Mouse (Mus musculus): ENCODE measurements around the gene B4gat1.

The B4gat1 gene

DNA sequence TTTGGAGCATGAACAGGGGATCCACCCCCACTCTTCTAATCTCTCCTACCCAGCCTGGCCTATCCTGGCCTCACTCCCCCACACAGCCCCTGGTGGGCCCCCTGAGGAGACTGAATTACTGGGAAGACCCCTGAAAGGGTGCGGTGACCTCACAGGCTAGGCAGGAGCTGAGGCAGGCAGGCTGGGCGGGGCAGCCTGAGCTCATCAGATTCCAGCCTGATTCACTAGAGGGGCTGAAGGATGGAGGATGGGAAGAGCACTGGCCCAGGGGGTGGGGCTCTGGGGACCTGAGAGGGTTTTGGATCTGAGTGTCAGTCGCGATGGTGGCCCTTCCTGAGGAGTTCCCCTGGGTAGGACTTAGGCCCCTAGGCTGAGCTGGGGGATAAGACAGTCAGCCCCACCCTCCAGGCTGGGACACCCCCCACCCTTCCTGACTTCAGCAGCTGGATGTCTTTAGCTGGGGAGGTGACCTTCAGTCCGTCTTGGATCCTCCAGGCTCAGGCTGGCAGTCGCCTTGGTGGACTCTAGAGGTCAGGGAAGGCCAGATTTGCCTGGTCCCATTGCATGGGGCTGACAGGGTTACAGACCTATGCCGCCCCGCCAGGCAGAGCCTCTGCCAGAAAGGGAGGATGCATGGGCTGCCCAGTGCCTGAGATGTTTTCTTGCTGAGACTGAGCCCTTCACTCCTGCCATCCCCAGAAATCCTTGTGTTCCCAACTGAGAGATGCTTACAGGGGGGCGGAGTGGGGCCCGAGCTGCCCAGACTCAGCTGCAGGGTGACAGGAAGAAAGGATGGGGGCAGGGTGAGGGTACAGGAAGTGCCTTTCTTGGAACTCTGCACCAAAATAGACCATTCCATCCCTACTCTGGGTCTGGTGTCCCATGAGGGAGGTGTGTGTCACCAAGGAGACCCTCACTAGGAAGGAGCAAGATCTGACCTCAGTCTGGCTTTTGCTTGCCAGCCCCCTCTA lies 20.5 kb downstream of the B4gat1 start:
- DNase-seq (ENCODE audit: low spot score), result no peak

DNA sequence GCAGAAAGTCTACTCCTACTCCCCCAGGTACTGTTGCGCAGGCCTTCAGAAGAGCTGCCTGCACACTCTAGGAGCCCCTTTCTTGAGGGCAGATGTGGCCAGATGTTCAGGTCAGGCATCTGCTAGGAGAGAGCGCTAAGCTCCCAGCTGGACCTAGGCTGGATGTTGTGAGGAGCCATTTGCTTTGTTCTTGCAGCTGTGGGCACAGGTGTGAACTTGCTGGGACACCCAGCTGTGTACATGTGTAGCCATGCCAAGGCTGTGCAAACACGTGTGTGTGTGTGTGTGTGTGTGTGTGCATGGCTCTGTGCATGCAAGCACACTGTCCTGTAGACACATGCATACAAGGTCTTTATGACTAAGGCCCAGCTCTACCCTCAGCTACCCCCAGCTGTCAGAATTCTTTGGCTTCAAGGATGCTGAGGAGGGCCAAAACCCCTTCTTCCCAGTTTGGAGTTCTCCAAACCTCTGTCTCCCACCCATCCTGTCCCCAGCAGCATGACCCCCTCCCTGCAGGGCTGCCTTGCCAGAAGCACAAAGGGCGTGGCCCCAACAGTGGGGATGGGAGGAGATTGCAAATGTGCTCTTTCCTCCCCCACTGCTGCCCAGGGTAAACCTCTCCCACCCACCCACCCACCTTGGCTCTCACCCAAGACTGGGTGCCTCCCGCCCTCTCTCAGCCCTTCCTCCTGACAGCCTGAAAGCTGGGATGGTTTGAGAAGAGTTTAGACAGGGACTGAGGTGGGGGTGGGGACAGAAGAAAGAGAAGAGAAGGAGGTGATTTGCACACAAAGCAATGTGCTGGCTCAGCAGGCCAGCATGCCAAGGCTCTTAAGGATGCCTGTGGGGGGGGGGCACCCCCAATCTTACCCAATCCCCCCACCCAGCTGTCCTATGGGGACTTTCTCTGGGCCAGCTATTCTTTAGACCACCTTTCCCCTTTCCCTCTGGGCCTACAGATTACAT lies 22.0 kb downstream of the B4gat1 start:
- DNase-seq (ENCODE audit: low spot score), result no peak

- DNase-seq (ENCODE audit: low spot score), result no peak
Observed at GRCm38 (mm10) chr19:5062041-5062440, 23.4 kb downstream of the B4gat1 start.

- DNase-seq (ENCODE audit: low spot score), result no peak
Observed at GRCm38 (mm10) chr19:5062446-5062845, 23.8 kb downstream of the B4gat1 start.

GRCm38 (mm10) chr19:5065104-5065503 lies 26.5 kb downstream of the B4gat1 start:
- peak; percentile 45 for DNase-seq (ENCODE audit: low spot score)

DNA sequence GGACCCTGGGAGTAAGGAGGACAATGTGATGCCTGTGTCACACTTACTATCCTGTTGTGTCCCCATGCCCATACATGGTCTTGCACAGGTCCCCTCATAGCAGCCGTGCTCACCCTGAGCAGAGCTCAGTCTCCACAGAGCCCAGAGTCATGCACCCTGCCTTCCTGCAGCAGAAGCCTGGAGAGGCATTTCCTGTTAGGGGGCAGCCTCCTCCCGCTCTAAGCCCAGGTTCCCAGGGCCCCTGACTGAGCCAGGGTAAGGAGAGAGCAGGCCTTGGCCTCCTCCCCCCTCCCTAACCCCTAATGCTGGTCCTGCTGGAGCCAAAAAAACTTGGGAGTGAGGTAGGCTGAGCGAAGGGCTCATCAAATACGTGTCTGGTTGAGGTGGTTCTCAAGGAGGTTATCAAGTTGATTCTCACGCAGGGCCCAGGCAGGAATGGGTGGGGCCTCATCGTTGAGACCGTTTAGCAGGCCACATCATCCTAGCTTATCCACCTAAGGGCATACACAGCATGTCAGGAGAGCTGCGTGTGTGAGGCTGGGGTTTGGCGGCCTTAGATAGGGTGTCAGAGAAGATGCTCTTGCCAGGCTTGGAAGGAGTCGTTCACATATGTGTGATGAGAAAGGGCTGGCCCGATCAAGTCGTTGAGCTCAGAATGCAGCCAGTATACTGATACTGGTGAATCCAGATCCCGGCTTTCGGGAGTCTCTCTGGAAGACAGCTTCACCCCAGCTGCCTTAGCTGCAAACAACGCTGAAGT lies 28.6 kb downstream of the B4gat1 start:
- no peak for DNase-seq (ENCODE audit: low spot score)

- DNase-seq (ENCODE audit: low spot score), result peak; percentile 69
Observed at GRCm38 (mm10) chr19:5067867-5068569, 29.4 kb downstream of the B4gat1 start, which contains the start of gene Cd248. TSS of gene Cd248 (plus strand) at chr19:5068078.

GRCm38 (mm10) chr19:5068570-5069234 lies 30.1 kb downstream of the B4gat1 start:
- DNase-seq (ENCODE audit: low spot score), result no peak

DNA sequence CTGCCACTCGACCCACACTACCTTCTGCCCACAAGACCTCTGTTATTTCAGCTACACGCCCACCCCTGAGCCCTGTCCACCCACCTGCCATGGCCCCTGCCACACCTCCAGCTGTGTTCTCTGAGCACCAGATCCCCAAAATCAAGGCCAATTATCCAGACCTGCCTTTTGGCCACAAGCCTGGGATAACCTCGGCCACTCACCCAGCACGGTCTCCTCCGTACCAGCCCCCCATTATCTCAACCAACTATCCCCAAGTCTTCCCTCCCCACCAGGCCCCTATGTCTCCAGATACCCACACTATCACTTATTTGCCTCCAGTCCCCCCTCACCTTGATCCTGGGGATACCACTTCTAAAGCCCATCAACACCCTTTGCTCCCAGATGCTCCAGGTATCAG lies 30.9 kb downstream of the B4gat1 start:
- DNase-seq (ENCODE audit: low spot score), result no peak

DNA sequence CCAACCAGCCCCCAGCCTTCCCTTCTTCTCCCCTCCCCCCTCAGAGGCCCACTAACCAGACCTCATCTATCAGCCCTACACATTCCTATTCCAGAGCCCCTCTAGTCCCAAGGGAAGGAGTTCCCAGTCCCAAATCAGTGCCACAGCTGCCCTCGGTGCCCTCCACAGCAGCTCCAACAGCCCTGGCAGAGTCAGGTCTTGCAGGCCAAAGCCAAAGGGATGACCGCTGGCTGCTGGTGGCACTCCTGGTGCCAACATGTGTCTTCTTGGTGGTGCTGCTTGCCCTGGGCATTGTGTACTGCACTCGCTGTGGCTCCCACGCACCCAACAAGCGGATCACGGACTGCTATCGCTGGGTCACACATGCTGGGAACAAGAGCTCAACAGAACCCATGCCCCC lies 31.4 kb downstream of the B4gat1 start:
- DNase-seq (ENCODE audit: low spot score), result no peak

DNA sequence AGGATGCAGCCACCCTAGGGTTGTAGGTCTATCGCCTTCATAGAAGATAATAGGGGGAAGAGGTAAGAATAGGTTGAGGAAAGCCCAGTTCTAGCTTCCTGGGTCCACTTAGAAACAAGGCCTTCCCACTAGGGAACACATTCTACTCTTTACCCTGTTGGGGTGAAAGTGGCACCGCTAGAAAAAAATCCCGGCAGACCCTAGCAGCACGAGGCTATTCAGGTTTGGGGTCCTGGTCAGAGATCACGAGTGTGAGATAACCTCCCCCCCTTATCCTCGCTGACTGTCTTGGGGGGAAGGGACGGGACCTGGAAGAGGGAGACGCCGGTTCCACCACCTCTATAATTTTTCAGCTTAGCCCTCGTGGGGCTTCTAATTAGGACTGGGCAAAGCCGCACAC lies 32.5 kb downstream of the B4gat1 start:
- DNase-seq (ENCODE audit: low spot score), result no peak

DNA sequence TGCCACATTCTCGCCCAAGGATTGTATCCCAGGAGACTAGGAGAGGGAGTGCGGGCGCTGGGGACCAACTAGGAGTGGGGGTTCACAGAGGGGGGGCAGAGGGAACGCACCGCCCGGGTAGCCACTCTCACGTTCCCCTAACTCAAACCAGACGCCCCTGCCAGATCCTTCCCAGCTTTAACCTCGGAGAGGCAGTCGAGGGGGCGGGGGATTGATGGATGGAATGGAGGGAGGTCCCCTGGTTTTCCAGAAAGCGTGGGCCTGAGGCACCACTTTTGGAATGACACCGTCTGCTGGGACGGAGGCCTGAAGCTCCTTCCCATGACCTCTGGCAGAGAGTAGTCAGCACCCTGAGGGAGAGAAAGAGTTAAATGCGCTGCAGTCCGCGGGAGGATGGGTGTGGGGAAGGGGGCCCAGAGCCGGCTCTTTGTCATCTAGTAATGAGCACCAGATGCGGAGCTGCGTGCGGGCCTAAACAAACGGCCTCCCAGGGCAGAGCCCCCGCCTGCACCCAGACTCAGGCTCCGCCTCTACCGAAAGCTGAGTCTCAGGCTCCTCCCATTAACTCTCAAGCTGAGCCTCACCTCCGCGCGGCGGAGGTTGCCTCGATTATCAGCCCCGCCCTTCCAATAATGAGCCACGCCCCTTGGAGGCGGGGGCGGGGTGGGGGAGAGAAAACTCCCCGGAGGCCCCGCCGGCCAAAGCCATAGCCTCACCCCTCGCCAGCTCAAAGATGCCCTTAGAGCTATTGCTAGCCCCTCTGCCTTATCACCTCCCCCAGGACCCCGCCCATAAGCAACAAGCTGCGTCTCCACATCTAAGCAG lies 33.1 kb downstream of the B4gat1 start:
- DNase-seq (ENCODE audit: low spot score), result peak; percentile 78

DNA sequence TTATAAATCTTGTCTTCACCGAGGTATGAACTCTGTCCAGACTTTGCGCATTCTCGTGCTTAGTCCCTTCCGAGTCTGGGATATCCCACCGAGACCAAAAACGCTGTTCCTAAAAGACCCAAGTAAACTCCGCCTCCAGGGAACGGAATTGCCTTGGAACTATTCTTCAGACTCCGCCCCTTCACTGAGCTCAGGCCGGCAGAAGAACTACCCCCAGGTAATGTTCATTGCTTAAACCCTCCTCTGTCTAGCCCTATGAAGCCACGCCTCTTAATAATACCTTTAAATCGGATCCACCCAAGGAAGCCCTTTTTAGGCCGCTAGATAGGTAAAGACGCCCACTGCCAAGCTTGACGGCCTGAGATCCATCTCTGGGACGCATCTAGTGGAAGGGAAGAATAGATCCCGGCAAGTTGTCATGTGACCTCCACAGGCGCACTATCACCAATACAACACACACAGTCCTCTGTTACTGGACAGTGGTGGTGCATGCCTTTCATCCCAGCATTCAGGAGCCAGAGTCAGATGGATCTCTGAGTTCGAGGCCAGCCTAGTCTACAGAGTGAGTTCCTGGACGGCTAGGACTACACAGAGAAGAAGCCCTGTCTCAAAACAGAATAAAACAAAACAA lies 33.9 kb downstream of the B4gat1 start:
- no peak for DNase-seq (ENCODE audit: low spot score)

GRCm38 (mm10) chr19:5073028-5073427 lies 34.4 kb downstream of the B4gat1 start:
- DNase-seq (ENCODE audit: low spot score), result peak; percentile 45

- no peak for DNase-seq (ENCODE audit: low spot score)
Observed at GRCm38 (mm10) chr19:5073518-5073917, 34.9 kb downstream of the B4gat1 start.

DNA sequence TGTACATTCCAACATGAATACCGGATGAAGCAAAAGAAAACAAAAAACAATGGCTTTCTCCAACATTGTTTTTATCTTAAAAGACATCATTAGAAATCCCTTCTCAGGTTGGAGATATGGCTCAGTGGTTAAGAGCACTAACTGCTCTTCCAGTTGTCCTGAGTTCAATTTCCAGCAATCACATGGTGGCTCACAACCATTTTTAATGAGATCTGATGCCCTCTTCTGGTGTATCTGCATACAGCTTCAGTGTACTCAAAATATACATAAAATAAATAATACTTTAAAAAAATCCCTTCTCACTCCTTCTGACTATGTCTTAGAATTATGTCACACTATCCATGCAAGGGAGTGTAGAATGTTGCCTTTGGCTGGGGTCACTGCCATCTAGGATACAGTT lies 40.7 kb downstream of the B4gat1 start:
- no peak for DNase-seq (ENCODE audit: low spot score)

DNA sequence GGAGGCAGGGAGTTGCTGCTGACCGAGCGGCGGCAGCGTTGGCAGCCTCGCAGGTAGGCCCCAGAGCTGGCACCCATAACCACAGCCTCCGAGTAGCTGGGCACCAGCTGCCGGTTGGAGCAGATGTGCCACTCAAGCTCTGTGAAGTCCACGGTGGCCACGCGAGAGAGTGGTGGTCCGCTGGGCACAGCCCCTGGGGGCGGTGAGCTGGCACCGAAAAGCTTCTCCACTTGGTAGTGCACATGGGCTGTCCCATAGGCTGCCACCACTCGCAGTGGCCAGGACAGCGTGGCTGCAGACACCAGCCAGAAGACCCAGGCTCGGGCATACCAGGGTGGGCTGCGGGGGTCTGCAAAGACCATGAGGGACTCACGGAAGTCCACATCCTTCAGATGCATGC lies 43.4 kb downstream of the B4gat1 start:
- DNase-seq (ENCODE audit: low spot score), result no peak

GRCm38 (mm10) chr19:5082596-5082995 lies 44.0 kb downstream of the B4gat1 start:
- DNase-seq (ENCODE audit: low spot score), result no peak

Measured in ovary, postnatal 14 days (tissue).